Mouse (Mus musculus) liver, embryonic 11.5 days (tissue): Measurements from ENCODE around the gene Kif1b. TPM values are rescaled to one million over a fixed set of nuclear protein-coding genes. Genes with fewer than 3 reads are reported as not detected.

Experiments
- ATAC-seq: fragments of 200-750 bp; cut with Nextera tagmentation; replicated peaks from 2 replicates; pipeline ENCODE4 v1.8.0; 2017; ENCODE audit warnings: moderate number of reproducible peaks, mild to moderate bottlenecking, moderate TSS enrichment, moderate library complexity; ENCODE audit not compliant: low FRiP score
- DNase-seq: peaks from one replicate; pipeline ENCODE4 v3.0.0-alpha.2; 2017; ENCODE audit warnings: low spot score
- H3K27ac ChIP-seq: fragments of 300-500 bp; sonication (generic); 2 replicates; pipeline ENCODE4 v1.5.1; 2014; ENCODE audit warnings: mild to moderate bottlenecking, low read depth, low read length, control low read depth
- H3K27me3 ChIP-seq: fragments of 300-500 bp; sonication (generic); replicated peaks from 2 replicates; pipeline ENCODE4 v1.6.1; 2014; ENCODE audit warnings: low read length, mixed read lengths; ENCODE audit not compliant: control insufficient read depth, insufficient read depth
- H3K36me3 ChIP-seq: fragments of 300-500 bp; sonication (generic); 2 replicates; pipeline ENCODE4 v1.6.1; 2014; ENCODE audit warnings: mild to moderate bottlenecking, low read length, moderate library complexity, mixed read lengths; ENCODE audit not compliant: control insufficient read depth, insufficient read depth
- H3K4me1 ChIP-seq: fragments of 300-500 bp; sonication (generic); replicated peaks from 2 replicates; pipeline ENCODE4 v1.6.1; 2014; ENCODE audit warnings: low read length, mixed read lengths; ENCODE audit not compliant: control insufficient read depth, insufficient read depth
- H3K4me2 ChIP-seq: fragments of 300-500 bp; sonication (generic); 2 replicates; pipeline ENCODE4 v1.6.1; 2014; ENCODE audit warnings: mild to moderate bottlenecking, control low read depth, moderate library complexity
- H3K4me3 ChIP-seq: fragments of 300-500 bp; sonication (generic); 2 replicates; pipeline ENCODE4 v1.5.1; 2014; ENCODE audit warnings: low read depth, low read length, control low read depth
- H3K9ac ChIP-seq: fragments of 300-500 bp; sonication (generic); 2 replicates; pipeline ENCODE4 v1.6.1; 2014; ENCODE audit warnings: low read depth, low read length, control low read depth
- H3K9me3 ChIP-seq: fragments of 300-500 bp; sonication (generic); 2 replicates; pipeline ENCODE4 v1.6.1; 2016; ENCODE audit warnings: low read length, inconsistent platforms, mixed read lengths; ENCODE audit not compliant: control insufficient read depth
- WGBS: fragments of 180-500 bp; shearing (Covaris S2); extraction: QIAGEN DNeasy Blood & Tissue Kit; methylation state at CpG from one replicate; pipeline ENCODE4 v1.1.7; 2014; 5-methylcytosine and 5-hydroxymethylcytosine counted together
- polyA plus RNA-seq: library from polyadenylated mRNA; unstranded; fragments of >200 nt; fragmentation: Nextera tagmentation; extraction: Ambion mirVana; gene quantifications from 2 replicates; pipeline ENCODE4 v1.2.1, GENCODE M21; 2014

The Kif1b gene
- polyA plus RNA-seq, 1 experiment from 2014 or later: 14.8 TPM

- Histone ChIP-seq H3K4me3 (no peak overlapping the region), H3K4me2 (no peak overlapping the region), H3K9ac (no peak overlapping the region), H3K4me1 (no peaks in the 10 kb centered on the region), H3K27ac (no peak overlapping the region), H3K27me3 (no peaks in the 10 kb centered on the region), H3K9me3 (no peaks in the 10 kb centered on the region), H3K36me3 (peaks cover 16% of the 10 kb centered on the region)
- no peak for DNase-seq
- no peak for ATAC-seq
- WGBS: 98% methylated on average over 6 of the region's 6 CpGs
Observed at GRCm38 (mm10) chr4:149270541-149270940, 37.0 kb downstream of the Kif1b start.

- Histone ChIP-seq H3K4me2 (no peak overlapping the region), H3K27me3 (no peaks in the 10 kb centered on the region), H3K4me1 (no peaks in the 10 kb centered on the region), H3K9me3 (no peaks in the 10 kb centered on the region), H3K4me3 (no peak overlapping the region), H3K27ac (no peak overlapping the region), H3K36me3 (peaks cover 7% of the 10 kb centered on the region), H3K9ac (no peak overlapping the region)
- 93% methylated on average over 4 of the region's 4 CpGs for whole genome bisulfite sequencing
- no peak for ATAC-seq
- no peak for DNase-seq
Observed at GRCm38 (mm10) chr4:149269026-149269425, 38.5 kb downstream of the Kif1b start.

GRCm38 (mm10) chr4:149264895-149265294 lies 42.6 kb downstream of the Kif1b start:
- WGBS: 94% methylated on average over 2 of the region's 2 CpGs
- no peak overlapping the region for H3K4me3 ChIP-seq
- H3K4me2 ChIP-seq: no peak overlapping the region
- no peak for DNase-seq
- H3K27me3 ChIP-seq: no peaks in the 10 kb centered on the region
- no peaks in the 10 kb centered on the region for H3K9me3 ChIP-seq
- no peaks in the 10 kb centered on the region for H3K4me1 ChIP-seq
- 0 out of 2 replicates have a peak, but pooled peaks cover 2% of the 10 kb centered on the region for H3K36me3 ChIP-seq
- no peak overlapping the region for H3K9ac ChIP-seq
- H3K27ac ChIP-seq: no peak overlapping the region
- no peak for ATAC-seq

GRCm38 (mm10) chr4:149263218-149263617 lies 44.3 kb downstream of the Kif1b start:
- Histone ChIP-seq H3K4me3 (no peak overlapping the region), H3K27ac (no peak overlapping the region), H3K36me3 (no peaks in the 10 kb centered on the region), H3K9ac (no peak overlapping the region), H3K4me1 (no peaks in the 10 kb centered on the region), H3K4me2 (no peak overlapping the region), H3K27me3 (no peaks in the 10 kb centered on the region), H3K9me3 (no peaks in the 10 kb centered on the region)
- DNase-seq (no peak), ATAC-seq (no peak)
- WGBS: 86% methylated on average over 9 of the region's 9 CpGs

- Histone ChIP-seq H3K36me3 (peaks cover 6% of the 10 kb centered on the region), H3K9me3 (no peaks in the 10 kb centered on the region)
- no peak for ATAC-seq
Observed at GRCm38 (mm10) chr4:149261466-149261865, 46.0 kb downstream of the Kif1b start.

GRCm38 (mm10) chr4:149260911-149261310 lies 46.6 kb downstream of the Kif1b start:
- Histone ChIP-seq H3K9ac (no peak overlapping the region), H3K4me1 (no peaks in the 10 kb centered on the region), H3K27me3 (no peaks in the 10 kb centered on the region), H3K9me3 (no peaks in the 10 kb centered on the region), H3K27ac (no peak overlapping the region), H3K4me3 (no peak overlapping the region), H3K4me2 (no peak overlapping the region), H3K36me3 (peaks cover 8% of the 10 kb centered on the region)
- no peak for DNase-seq
- ATAC-seq: no peak
- WGBS: 76% methylated on average over 3 of the region's 3 CpGs

More at GRCm38 (mm10) chr4:149261466-149261865, 46.0 kb downstream of the Kif1b start:
- no peak overlapping the region for H3K4me2 ChIP-seq
- DNase-seq: no peak
- no peak overlapping the region for H3K27ac ChIP-seq
- no peak overlapping the region for H3K4me3 ChIP-seq
- H3K4me1 ChIP-seq: no peaks in the 10 kb centered on the region
- no peaks in the 10 kb centered on the region for H3K27me3 ChIP-seq
- WGBS: 80% methylated on average over 3 of the region's 3 CpGs
- H3K9ac ChIP-seq: no peak overlapping the region

GRCm38 (mm10) chr4:149259391-149260094 lies 48.0 kb downstream of the Kif1b start:
- H3K4me3 ChIP-seq: no peak overlapping the region
- H3K9ac ChIP-seq: no peak overlapping the region
- DNase-seq (no peak), ATAC-seq (no peak)
- no peaks in the 10 kb centered on the region for H3K27me3 ChIP-seq
- H3K36me3 ChIP-seq: peaks cover 8% of the 10 kb centered on the region
- H3K9me3 ChIP-seq: no peaks in the 10 kb centered on the region
- H3K4me2 ChIP-seq: no peak overlapping the region
- H3K27ac ChIP-seq: no peak overlapping the region
- WGBS: 76% methylated on average over 9 of the region's 9 CpGs
- no peaks in the 10 kb centered on the region for H3K4me1 ChIP-seq

- Histone ChIP-seq H3K27me3 (no peaks in the 10 kb centered on the region), H3K4me1 (no peaks in the 10 kb centered on the region), H3K9me3 (no peaks in the 10 kb centered on the region), H3K36me3 (peaks cover 8% of the 10 kb centered on the region), H3K27ac (no peak overlapping the region), H3K4me2 (no peak overlapping the region), H3K9ac (no peak overlapping the region), H3K4me3 (no peak overlapping the region)
- ATAC-seq (no peak), DNase-seq (no peak)
- WGBS: 87% methylated on average over 3 of the region's 3 CpGs
Observed at GRCm38 (mm10) chr4:149258926-149259325, 48.6 kb downstream of the Kif1b start.
